Mouse (Mus musculus): ENCODE measurements at regions not wholly inside any gene's neighbourhood (a gene's known extent, or its start where the extent isn't known, plus 50 kb on each side); places are given as distances from the start of the nearest gene placed in this dataset.
A peak's percentile ranks its signal among the peaks of the same experiment; 100 is the strongest.

DNA sequence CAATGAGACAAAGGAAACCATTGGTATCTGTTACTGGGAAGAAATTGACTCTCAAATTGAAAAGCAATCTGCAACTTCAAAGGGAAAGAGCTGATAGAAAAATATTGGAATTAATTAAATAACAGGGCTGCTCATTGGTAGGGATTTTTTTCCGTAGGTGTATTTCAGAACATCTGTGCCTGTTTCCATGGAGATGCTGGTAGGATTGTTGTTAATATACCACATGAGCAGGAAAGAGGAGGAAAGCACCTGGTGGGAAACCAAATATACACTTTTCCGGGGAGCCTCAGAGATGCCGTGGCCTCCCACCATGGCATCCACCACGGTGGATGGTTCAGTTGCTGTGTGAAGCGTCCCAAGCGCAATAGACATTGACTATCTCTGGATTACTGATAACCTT lies 428.0 kb upstream of the Sphkap start:
- no peak for DNase-seq

- no peak for DNase-seq
Observed at GRCm38 (mm10) chr1:83832946-83833345, 424.9 kb upstream of the Sphkap start.

- no peak for DNase-seq
Observed at GRCm38 (mm10) chr1:83831900-83832535, 424.0 kb upstream of the Sphkap start.

DNA sequence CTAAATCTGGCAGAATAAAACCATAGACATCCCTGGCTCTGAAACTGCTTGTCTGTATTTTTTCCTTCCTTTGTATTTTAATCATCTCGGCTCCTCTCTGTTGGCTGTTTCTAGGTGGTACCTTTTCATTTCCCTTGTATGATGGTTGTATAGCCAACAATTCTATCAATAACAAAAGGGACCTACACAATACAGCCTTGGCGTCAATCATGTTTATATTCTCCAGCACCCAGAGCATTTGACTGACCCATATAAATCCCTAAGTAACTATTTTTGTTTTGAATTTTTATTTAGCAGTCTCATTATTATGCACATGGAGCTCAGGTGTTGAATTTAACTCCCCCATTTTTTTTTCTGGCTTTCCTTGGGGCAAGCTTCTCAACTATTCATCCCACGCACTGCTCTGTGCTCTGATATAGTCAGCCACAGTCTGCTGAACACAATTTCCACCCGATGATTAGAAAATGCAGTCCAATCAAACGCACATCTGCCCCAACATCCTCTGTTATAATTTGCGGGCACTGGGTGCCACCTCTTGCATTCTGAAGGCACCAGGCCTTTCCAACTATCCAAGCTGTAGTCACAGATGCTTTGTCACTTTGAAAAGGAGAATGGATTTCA lies 422.1 kb upstream of the Sphkap start:
- DNase-seq = no peak

DNA sequence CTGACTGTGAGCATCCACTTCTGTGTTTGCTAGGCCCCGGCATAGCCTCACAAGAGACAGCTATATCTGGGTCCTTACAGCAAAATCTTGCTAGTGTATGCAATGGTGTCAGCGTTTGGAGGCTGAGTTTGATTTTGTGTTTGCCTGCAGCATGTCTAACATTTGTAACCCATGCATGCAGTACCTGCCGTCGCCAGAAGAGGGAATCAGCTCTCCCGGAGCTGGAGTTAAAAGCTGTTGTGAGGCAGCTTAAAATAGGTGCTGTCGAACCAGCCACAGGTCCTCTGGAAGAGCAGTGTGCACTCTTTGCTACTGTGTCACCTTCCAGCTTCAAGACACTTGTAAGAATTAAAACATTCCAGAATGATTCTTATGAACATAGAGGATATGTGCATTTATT lies 403.2 kb upstream of the Sphkap start:
- peak; percentile 16 for DNase-seq

GRCm38 (mm10) chr1:83808432-83808831 lies 400.4 kb upstream of the Sphkap start:
- DNase-seq = peak; percentile 24

- DNase-seq = no peak
Observed at GRCm38 (mm10) chr1:83803345-83804041, 395.5 kb upstream of the Sphkap start.

DNA sequence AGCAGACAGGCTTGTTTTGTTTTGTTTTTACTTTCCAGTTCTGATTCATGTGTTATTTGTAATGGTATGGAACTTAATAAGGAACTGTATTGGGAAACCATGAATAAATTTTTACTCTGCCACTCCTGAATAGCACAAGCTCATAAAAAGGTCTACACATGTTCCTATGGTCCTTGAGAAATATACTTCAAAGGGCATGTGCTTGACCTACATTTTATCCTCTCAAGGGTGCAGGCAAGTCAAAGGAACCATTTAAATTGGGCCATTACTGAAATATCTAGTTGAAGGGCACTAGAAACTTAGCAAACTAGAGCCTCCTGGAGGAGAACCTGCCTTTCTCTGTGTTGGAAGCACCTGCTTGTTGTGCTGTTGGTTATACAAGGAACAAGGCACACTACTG lies 393.8 kb upstream of the Sphkap start:
- DNase-seq = no peak

GRCm38 (mm10) chr1:83796961-83797891 lies 389.2 kb upstream of the Sphkap start:
- DNase-seq = peak; percentile 3

DNA sequence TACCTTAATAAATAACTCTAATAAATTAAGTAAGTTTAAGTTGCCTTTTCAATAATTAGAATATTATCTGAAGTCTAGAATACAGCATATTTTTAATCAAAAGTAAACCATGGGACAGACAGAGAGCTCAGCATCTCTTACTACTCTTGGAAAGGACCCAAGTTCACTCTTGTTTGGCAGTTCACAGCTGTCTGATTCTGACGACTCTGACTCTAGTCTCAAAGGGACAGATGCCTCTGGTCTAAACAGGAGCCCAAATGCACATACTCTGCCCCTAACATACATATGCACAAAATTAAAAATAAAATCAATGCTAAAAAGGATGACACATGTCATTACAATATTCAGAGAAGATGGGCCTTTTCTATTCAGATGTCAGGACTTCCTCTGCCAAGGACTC lies 369.2 kb upstream of the Sphkap start:
- DNase-seq = no peak

DNA sequence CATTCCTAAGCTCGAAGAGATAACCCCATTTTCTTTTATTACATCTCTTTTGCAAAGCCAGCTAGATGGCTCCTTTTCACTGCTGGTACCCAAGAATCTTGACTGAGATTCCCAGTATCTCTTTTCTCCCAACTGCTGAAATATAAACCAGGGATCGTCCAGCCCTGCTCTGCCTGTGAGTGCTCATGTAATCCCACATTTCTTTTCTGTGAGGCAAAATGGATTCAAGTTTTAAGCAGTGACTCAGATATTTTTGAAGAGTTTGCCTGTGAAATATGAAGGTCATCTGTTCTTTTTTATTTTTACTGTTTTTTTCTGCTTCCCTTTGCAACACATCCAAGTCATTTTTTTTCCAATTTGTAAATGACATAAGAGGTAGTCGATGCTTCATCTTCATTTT lies 363.2 kb upstream of the Sphkap start:
- DNase-seq = no peak

DNA sequence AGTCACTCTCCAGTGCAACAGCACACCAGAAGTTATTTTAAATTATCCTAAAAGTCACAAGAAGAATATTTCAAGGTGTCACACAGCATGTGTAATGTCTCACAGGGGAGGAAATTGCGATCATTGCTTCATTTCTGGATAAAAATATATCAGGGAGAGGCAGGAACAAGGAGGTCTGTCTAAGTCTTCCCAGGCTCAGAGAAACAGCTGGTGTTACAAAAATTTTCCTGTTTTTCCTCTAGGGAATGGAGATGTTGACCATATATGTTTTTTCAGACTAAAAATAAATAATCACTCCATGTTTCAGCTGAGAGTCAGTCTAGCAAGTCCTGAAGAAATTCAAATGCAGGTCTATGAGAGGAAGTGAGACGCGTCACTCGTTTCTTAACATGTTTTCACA lies 353.5 kb upstream of the Sphkap start:
- DNase-seq = no peak

- DNase-seq = no peak
Observed at GRCm38 (mm10) chr1:83756866-83757265, 348.9 kb upstream of the Sphkap start.

GRCm38 (mm10) chr1:83755336-83755735 lies 347.3 kb upstream of the Sphkap start:
- DNase-seq = no peak

GRCm38 (mm10) chr1:83752976-83753375 lies 345.0 kb upstream of the Sphkap start:
- no peak for DNase-seq

DNA sequence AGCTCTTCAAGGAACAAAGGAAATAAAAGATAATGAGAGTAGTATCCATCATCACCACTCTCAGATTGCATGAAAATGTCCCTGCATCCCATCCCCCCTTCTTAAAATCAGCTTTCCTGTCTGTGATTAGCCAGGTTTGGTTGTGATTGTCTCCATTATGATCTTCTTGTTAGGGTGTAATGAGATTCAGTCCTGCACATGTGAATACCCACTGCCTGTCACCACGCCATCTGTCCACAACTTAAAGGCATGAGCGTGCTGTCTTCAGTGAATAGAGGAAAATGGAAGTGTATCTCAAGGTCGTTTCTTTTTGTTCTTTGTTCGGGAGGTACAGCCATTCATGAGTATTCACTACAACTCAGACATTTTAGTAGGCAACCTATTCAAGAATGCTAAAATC lies 341.0 kb upstream of the Sphkap start:
- no peak for DNase-seq

GRCm38 (mm10) chr1:83748061-83748460 lies 340.1 kb upstream of the Sphkap start:
- DNase-seq = no peak

DNA sequence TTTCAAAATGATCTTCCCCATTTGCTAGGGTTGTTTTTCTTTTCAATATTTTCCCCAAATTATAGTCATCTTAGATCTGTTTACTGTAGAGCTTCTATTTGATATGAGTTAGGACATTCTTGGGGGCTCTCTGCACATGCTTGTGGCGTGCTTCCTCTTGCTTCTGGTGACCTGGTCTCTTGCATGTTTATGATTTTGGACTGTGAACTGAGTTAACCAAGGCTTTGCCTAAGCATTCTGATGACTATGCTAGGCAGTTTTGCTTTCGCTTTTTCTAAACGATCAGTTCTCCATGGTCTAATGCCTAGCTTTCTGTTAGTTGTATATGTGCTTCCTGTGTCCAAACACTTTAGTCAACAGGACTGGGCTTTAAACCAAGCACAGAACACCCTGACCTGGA lies 339.4 kb upstream of the Sphkap start:
- no peak for DNase-seq

DNA sequence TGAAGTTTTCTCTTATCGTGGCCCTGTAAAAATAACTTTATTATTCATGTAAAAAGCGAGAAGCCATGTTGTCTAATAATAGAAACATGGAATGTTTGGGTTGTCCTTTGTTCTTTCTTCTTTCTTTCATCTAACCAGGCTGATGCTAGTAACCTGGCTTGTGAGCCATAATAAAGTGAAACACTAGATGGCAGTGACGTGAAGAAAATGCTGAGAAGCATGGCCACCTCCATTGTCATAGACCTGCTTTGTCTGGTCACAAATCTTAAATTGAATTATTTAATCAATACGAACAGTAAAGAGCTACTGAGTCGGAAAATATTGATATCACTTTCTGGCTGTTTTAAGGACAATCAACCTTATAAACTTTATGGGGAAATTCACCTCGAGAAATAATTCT lies 338.0 kb upstream of the Sphkap start:
- peak; percentile 53 for DNase-seq

DNA sequence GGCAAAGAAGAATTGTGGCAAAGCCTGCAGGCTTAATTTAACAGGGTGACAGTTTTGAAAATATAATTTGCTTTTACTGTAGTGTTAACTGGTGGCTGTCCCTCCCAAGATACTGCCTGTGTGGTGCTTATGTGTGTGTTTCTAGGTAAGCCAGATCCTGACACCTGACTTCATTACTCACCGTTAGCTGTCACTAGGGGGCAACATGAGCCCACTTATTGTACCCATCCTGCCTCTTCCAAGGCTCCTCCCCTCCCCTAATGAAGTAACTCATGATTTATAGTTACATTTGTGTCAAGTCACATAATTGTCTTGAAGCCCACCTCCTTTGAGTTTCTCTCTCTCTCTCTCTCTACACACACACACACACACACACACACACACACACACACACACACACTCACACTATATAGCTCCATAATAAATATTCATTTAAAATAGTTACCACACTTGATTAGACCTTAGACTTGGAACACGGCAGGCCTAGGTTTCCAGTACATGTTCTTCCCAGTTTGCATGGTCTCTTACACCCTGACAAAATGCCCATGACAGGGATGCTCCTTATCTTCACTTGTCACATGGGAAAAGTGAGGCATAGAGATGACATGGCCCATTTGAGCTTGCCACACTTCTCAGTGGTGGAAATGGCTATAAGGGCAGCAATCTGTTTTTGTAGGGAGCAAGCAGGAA lies 328.6 kb upstream of the Sphkap start:
- DNase-seq = peak; percentile 28

- no peak for DNase-seq
Observed at GRCm38 (mm10) chr1:83731682-83732081, 323.7 kb upstream of the Sphkap start.

- DNase-seq = no peak
Observed at GRCm38 (mm10) chr1:83728810-83729209, 320.8 kb upstream of the Sphkap start.

Measured in adrenal gland, postnatal 14 days (tissue).